Mouse (Mus musculus) erythroblast, embryonic 14.5 days (primary cell): Measurements from ENCODE around the gene Cbx7.
"Not testable (repeated sequence)": the region's sequence is repeated elsewhere in the genome, so short reads cannot be mapped to it uniquely, and the experiment has no call there.

Experiments
- GATA1 ChIP-seq: IDR thresholded peaks from 2 replicates; pipeline ENCODE4 v1.6.1; 2012; ENCODE audit warnings: low read length, inconsistent platforms, mixed read lengths
- TAL1 ChIP-seq: IDR thresholded peaks from 3 replicates; pipeline ENCODE4 v1.6.1; 2012; ENCODE audit warnings: low read length, inconsistent platforms, mixed read lengths

GRCm38 (mm10) chr15:79939501-79939900, 31.4 kb downstream of the Cbx7 start:
- not testable (repeated sequence) for TF ChIP-seq GATA1, TAL1
